Mouse (Mus musculus) heart, postnatal 0 days (tissue): ENCODE results near the gene Ccdc78.

Experiments
- CTCF ChIP-seq: IDR thresholded peaks from 2 replicates; pipeline ENCODE4 v1.5.1; 2016; ENCODE audit warnings: antibody characterized with exemption, control low read depth, low read depth
- EP300 ChIP-seq: IDR thresholded peaks from 2 replicates; pipeline ENCODE4 v1.6.1; 2016; ENCODE audit warnings: antibody characterized with exemption, low read depth

GRCm38 (mm10) chr17:25795609-25796092, 9.3 kb downstream of the Ccdc78 start, which contains the start of gene AC134908.4:
- TF ChIP-seq EP300 (no peak), CTCF (no peak)
